Mouse (Mus musculus) cerebellum, adult 18-20 months (tissue): Measurements from ENCODE around the gene Grk4.
A peak's percentile ranks its signal among the peaks of the same experiment; 100 is the strongest.

Experiments
- DNase-seq, 2 experiments: peaks; one replicate each; pipeline ENCODE4 v3.0.0; 2021

Gene Grk4

DNA sequence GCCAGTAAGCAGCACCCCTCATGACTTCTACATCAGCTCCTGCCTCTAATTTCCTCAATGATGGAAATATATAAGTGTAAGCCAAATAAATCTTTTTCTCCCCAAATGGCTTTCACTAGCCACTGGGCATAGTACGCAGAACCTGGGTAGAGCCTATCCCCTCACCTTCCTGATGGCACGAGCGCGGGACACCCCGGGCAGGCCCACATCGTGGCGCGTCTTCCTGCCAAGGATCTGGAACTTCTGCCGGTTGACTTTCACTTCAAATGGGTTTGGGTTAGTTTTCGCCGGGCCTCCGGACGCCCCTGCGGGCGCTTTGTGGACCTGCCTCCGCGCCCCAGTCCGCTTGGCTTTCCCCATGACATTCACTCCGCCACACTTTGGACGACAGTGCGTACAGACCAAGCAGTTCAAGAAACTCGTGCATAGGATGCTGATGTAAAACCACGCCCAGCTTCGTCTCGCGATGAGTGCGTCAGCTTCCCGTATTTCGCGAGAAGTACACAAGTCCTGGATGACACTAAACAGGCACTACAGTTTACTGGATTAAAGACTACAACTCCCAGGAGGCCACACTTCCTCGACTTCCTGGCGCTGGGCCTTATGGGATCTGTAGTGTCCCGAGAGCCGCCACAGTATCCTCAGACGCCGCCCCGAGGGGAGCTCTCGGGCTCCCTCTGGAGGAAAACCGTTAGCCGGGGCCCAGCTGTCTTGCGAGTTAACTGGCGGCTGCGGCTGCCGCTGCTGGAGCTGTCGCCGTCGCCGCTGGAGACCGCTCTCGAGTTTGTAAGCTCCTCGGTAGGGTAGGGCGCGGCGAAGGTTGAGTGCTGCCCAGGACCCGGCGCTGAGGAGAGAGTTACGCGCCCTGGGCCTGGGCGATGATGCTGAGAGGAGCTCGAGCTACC lies at the start of gene Grk4, which contains the start of gene Nop14:
Grk4 (plus strand) TSS at position 694 of the 905 bp plus-strand sequence.
Nop14 (minus strand) TSS at position 463 of the 905 bp plus-strand sequence.
- DNase-seq: peak; percentile 99

DNA sequence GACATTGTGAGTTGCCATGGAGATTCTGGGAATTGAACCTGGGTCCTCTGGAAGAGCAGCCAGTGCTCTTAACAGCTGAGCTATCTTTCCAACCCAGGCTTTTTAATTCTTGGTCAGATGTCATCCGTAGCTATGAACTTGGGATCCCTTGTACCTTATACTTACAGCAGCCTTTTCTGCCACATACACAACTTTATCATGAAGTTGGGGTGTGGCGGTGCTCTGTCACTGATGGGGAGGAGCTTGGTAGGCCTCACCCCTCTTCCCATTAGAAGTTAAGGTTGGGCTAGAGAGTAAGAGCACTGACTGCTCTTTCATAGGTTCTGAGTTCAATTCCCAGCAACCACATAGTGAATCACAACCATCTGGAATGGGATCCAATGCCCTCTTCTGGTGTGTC lies 27.2 kb upstream of the Grk4 start:
- DNase-seq: no peak

DNA sequence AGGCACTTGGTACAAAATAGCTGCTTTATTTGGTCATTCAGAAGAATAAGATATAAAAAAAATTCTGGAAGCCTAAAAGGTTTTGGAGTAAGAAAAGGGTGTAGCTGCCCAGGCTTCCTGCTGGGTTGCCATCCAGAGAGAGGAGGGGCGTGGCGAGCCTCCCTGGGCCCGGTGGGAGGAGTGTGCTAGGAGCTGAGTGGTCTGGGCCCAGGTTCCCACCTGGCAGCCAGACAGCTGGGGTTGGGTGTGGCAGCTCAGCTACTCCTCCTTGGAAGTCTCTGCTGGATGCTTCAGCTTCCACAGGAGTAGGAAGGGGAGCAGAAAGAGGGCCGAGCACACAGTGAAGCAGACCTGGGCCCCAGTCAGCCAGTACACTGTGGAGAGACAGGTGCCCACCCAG lies 26.5 kb upstream of the Grk4 start:
- no peak for DNase-seq

DNA sequence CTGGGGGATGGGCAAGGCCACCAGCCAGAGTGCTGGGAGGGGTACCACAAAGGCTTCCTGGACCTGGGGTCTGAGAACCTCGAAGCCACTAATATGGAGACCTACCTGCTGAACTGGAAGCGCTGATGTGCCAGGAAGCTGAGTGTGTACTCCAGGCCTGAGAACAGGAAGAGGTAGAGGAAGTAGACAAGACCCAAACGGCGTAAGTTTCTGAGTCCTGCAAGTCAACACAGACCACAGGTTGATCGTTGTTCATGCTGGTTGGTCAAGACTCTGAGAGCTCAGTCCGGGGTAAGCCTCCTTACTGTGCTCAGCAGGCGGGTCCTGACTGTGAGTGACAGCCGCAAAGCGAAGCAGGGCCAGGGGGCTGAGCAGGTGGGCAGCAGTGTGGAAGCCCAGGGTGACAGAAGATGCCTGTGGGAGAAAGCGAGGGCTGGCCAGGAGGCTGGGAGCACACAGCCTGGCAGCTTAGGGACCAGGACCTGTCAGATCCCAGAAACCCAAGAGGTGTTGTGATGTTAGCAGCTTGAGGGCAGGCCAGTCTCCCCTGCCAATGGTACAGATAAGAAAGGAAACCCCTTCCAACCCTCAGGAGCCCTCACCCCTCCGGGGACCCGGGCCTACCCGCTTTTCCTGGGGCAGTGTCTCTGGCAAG lies 25.3 kb upstream of the Grk4 start:
- peak in 1 of 2 experiments; percentile 17 for DNase-seq

DNA sequence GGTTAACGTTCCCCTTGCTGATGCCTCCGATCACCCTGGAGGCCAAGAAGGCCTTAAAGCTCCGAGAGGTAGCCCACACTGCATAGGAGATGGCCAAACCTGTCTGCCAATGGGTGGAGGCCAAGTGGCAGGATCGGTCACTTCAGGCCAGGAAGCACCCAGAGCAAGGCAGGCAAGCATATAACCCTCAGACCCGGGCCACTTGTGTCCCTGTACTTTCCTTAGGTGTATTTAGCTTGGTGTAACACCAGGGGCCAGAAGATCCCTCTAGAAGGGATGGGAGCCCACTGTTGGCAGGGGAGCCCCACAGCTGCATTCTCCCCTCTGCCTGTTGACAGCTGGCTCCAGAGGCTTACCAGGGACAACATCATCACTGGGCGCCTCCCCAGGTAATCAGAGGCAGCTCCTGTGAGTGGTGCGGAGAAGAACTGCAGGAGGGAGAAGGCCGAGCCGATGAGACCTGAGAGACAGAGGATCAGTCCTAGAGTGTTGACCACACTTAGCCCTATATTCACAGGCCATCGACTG lies 24.4 kb upstream of the Grk4 start:
- DNase-seq: peak in 1 of 2 experiments; percentile 38

DNA sequence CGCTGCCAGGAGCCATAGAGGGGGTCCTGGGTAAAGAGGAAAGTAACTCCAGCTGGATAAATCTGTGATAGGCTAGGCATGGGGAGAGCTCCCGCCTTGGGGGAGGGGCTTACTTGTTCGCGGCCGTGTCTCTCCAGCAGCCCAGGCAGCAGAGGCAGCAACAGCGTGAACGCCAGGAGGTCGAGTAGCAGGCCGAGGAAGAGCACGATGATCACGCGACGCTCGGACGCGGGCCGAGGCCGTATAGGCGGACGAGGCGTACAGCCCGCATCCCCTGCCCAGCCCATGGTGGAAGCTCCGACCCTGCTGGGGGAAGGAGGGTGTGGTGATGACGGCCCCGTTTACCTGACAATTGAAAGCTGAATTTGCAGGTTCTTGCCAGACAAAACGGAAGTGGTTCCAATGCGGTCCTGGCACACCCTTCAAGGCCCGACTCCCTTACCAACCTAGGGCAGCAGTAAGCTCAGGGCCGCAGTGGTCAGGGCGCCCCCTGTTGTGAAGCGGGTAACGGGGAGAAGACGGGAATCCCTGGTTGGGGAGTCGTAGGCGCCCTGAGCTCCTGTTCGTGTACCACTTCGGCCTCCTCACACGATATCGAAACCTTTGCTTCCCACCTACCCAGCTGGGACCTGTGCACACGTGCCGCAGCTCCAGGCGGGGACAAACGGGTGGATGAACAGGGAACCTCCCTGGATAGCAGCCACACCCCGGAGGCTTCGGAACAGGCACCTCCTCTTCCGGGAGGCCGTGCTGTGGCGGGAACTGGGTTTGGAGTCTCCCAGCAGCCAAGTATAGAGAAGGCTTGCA lies 23.5 kb upstream of the Grk4 start, which contains the start of gene Mfsd10:
Mfsd10 (minus strand) TSS at position 732 of the 807 bp plus-strand sequence.
- DNase-seq: peak; percentile 79 to 84

DNA sequence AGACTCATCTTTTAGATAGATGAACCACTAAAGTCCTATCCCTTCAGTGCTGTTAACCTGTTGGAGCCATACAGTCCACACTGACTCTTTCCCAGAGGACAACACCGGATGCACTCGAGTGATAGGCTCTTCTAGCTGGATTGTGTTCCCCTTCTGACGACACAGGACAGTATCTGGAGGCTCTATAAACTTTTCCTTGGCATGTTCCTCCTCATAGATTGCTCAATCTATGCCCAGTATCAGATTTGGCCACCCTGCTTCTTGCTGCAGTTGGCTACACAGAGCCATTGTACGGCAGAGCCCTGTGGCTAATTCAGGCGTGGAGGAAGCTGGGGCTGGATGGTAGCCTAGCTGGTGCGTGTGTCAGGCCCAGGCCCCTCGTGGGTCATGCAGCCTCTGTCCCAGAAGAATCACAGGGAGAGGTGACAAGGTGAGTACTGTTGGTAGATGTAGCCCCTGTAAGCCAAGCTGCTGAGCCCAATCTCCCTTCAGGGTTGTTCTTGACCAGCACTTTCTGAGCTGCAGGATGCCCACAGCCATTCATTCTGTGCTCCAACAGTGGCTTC lies 22.5 kb upstream of the Grk4 start:
- no peak for DNase-seq

DNA sequence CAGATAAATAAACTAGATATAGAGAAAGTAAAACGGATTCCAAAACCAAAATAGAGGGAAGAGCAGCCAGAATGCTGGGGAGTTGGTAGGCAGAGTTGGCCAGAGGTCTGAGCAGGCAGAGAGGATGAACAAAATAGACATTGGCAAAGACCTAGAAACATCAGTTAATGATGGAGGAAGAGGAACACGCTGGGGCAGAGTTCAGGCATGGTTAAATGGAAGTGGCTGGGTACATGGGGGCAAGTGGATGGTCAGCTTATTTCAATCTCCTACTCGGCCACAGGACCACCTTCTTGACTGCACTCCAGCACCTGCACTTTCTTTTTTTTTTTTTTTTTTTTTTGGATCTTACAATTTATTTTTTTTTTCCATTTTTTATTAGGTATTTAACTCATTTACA lies 18.2 kb upstream of the Grk4 start:
- DNase-seq: no peak

DNA sequence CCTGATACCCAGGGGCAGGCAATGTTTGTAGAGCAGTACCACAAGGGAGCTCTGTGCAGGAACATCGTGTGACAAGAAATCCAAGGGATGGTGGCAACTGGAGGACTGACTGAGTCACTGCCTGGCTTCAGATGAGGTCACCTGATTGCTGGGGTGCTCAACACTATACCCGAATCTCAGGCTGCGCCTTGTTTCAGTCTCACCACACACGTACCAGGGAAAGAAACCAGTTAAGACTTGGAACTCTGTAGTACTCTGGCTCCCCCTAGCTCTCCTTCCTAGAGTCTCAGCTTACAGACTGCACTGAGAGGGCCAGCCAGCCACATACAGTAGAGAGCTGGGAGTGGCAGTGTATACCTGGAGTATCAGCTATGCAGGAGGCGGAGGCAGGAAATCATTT lies 17.2 kb upstream of the Grk4 start:
- DNase-seq: peak; percentile 46 to 58

DNA sequence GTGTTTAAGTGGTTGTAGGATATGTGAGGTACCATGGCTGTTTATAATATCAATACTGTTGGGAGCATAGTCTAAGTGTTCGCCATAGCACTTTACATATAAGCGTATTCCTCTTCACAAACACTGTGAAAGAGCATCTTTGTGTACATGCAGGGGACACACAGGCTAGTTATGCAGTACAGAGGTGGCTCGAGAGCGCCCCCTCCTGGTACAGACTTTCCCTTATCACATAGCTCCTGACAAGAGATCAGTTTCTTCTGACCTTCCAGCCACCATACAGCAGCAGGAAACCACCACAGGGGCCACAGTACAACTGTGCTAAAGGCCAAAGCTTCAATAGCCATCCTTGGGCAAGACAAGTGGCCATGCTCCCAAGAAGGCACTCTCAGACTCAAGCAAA lies 12.6 kb upstream of the Grk4 start:
- DNase-seq: peak; percentile 65 to 77

DNA sequence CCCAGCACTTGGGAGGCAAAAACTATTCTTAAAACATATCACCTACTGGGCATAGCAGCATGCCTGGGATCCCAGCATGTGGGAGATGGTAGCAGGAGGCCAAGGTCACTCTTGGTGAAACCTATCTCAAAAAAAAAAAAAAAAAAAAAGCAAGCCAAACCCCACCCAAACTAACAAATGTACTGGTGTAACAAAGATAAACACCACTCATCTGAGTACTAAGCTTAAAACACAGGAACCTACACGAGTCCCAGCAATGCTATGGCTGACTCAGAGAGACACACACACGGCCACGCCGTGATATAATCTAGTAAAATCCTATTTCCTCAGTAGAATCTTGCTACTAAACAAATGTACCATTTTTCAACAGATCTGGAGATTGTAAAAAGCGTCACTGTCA lies 7.2 kb upstream of the Grk4 start:
- DNase-seq: no peak

DNA sequence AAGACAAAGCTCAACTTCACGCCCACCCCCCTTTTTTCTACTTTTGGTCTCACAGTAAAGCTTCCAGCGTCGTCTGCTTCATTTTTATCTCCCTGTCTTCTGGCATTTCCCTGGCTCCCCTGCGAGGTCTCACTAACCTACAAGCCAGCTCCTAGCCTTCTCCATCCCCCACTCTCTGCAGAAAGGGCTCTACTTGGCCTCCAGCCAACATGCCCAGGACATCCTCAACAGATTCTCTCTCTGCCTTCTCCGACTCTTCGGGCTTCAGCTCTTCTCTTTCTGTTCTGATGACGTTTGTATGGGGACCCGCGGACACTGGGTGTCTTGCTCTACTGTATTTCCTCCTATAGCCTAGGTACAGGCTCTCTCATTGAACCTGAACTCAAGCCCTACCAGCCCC lies 5.3 kb upstream of the Grk4 start:
- no peak for DNase-seq

DNA sequence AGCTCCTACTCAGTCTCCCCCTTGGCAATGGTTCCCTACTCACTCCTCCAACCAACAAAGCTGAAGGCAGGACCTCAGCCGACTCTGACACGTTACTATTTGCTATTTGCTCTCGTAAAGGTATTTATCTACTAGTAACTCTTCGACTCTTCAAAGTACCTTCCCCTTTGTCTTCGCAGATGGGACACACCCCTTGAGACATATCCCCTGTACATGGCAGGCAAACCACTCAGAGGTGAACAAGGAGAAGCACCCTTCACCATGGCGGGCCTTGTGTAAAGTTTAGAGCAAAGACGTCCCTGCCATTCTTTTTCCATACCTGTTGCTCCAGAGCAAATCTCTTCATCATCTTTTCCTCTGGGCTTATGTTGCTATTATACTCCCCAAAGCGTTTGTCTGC lies 2.6 kb upstream of the Grk4 start:
- DNase-seq: no peak

DNA sequence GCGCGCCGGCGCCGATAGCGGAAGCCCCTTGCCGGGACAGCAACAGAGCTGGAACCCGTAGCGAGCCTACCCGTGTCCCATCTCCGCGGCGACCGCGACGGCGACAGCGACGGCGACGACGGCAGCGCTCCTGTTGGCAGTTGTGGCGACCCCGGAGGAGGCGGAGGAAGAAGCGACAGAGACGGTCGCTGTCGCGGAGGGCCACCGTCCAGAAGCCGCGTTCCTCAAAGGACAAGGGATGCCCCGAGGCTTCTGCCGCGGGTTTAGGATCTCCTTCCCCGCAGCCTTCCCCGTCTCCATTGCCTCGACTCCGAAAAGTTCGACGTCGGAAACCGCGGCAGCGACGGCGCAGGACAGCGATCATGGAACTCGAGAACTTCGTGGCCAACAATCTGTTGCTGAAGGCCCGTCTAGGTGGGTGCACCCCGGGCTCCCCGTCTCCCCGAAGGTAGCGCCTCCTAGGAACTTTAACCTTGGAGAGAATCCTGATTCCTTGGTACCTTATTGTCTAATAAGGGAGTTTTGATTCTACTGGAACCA lies 482 bp downstream of the Grk4 start:
- no peak for DNase-seq

DNA sequence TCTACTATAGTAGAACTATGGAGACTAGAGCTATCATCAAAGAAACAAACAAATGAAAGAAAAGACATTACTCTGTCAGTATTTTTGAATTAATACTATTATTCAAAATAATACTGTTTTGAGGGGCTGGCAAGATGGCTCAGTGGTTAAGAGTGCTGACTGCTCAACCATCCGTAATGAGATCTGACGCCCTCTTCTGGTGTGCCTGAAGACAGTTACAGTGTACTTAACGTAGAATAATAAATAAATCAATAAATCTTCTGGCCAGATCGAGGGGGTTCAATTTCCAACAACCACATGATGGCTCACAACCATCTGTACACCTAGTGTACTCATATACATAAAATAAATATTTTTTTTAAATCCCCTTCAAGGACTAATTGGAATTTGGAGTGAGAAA lies 1.7 kb downstream of the Grk4 start:
- no peak for DNase-seq

DNA sequence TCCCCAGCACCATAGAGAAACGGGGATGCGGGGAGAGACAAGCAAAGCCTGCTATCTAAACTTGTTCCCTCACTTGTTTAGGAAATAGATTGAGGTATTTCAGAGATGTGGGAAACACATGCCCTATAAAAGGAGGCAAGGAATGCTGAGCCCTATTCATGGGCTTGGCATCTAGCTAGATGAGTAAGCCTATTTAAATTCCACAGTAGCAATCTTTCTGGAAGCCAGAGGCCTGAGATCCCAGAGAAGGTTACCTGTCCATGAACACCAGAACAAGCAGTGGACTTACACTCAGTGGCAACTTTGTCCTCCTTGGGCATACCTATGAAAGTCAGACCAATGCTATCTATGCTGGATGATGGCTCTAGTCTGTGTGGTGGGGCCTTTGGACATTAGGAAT lies 3.1 kb downstream of the Grk4 start:
- no peak for DNase-seq

DNA sequence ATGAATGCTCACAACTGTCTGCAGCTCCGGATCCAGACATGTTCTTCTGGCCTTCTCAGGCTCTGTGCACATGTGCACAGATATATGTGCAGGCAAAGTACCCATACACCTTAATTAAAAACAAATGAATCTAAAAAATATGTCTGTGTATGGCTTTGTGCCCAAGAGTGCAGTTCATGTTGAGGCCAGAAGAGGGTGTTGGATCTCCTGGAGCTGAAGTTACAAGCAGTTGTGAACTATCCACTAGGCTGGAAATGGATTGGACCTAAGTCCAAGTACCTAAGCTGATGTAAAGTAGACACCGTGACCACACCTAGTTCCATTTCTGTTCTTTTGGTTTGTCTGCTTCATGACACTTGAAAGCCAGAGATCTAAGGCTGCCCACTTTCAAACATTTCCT lies 9.3 kb downstream of the Grk4 start:
- DNase-seq: no peak

DNA sequence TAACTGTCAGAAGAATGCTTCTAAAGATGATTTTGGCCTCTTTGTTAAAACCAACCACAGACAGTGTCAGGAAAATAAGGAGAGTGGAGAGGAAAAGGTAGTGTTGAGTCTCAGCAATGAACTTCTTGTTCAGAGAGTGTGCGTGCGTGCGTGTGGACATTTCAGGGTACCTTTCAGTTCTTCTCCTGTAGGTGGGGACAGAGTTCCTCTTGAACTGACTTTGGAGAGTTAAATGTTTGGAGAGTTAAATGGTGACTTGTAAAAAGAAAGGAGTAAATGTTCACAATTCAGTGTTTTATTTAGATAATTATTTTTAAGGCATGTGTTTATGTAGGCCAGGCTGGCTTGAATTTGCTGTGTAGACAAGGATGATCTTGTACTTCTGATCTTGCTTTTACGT lies 10.1 kb downstream of the Grk4 start:
- no peak for DNase-seq

DNA sequence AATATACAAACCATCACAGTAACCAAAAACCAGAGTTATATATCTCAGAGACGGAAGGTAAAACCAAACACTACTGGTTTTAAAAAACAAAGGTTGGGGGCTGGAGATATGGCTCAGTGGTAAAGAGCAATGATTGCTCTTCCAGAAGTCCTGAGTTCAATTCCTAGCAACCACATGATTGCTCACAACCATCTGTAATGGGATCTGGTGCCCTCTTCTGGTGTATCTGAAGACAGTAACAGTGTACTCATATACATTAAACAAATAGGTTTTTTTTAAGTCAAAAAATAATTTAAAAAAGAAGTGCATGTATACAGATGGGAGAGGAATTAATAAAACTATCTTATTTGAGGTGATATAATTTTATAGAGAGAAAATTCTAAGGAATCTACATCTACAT lies 29.7 kb downstream of the Grk4 start:
- DNase-seq: no peak

DNA sequence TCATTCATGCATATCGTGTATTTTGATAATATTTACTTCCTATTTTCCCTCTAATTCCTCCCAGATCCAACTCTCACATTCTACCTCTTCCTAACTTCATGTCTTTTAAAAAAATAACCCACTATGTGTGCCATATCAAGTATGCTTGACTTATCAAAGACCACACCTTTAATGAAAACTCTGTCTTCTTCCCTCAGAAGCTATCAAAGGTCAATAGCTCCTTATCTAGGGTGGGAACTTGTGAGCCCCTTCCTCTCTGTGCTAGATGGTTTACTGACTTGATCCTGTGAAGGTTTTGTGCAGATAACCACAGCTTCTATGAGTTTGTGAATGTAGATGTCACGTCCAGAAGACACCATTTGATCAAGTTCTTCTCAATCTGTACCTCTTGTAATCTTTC lies 32.6 kb downstream of the Grk4 start:
- DNase-seq: no peak

DNA sequence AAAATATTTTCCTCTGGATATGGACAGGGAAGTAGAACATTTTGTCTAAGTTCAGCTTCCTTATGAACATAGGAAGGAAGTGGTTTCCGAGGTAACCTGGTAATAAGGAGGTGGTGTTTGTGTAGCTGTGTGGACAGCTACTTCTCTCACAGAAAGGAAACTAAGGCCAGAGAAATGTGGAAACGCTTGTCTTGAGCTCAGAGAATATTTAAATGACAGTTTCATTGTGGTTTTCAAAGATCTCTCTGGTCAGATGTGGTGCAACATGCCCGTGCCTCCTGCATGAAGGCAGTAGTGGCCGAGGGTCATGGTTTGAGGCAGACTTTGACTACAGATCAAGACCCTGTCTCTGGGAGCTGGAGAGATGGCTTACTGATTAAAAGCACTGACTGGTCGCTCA lies 35.3 kb downstream of the Grk4 start:
- DNase-seq: no peak

DNA sequence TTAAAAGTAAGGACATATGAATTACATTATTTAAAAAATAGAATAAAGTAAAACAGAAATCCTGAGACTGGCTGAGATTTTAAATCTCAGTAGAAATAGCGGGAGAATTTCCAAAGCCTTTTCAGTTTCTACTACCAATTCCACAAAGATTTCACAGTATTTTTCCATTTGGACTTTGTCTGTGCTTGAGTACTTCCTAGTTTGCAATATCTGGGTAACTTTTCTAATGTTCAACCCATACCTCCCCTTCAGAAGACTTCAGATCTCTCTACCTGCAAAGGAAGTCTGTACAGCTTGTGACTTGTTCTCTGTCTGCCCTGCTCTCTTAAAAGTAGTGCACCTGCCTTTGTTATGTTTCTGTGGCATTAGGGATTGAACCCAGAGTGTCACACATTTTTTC lies 48.3 kb downstream of the Grk4 start:
- DNase-seq: no peak
